Mouse (Mus musculus) forebrain, embryonic 13.5 days (tissue): Measurements from ENCODE around the gene Macrod2. TPM values are rescaled to one million over a fixed set of nuclear protein-coding genes. Genes with fewer than 3 reads are reported as not detected.

ENCODE experiments used
- ATAC-seq: fragments of 200-750 bp; cut with Nextera tagmentation; 2 replicates; pipeline ENCODE4 v1.8.0; 2017
- H3K27ac ChIP-seq: fragments of 300-500 bp; sonication (generic); 2 replicates; pipeline ENCODE4 v1.5.1; 2015; ENCODE audit warnings: inconsistent platforms, mild to moderate bottlenecking, moderate library complexity
- H3K27me3 ChIP-seq: fragments of 300-500 bp; sonication (generic); 2 replicates; pipeline ENCODE4 v1.6.1; 2015; ENCODE audit warnings: mild to moderate bottlenecking, inconsistent platforms
- H3K36me3 ChIP-seq: fragments of 300-500 bp; sonication (generic); 2 replicates; pipeline ENCODE4 v1.6.1; 2015; ENCODE audit warnings: mild to moderate bottlenecking, inconsistent platforms; ENCODE audit not compliant: poor library complexity, severe bottlenecking
- H3K4me1 ChIP-seq: fragments of 300-500 bp; sonication (generic); 2 replicates; pipeline ENCODE4 v1.6.1; 2015; ENCODE audit warnings: inconsistent platforms
- H3K4me2 ChIP-seq: fragments of 300-500 bp; sonication (generic); 2 replicates; pipeline ENCODE4 v1.6.1; 2015; ENCODE audit warnings: inconsistent platforms, mild to moderate bottlenecking, moderate library complexity
- H3K4me3 ChIP-seq: fragments of 300-500 bp; sonication (generic); 2 replicates; pipeline ENCODE4 v1.5.1; 2015; ENCODE audit warnings: mild to moderate bottlenecking, inconsistent platforms
- H3K9ac ChIP-seq: fragments of 300-500 bp; sonication (generic); 2 replicates; pipeline ENCODE4 v1.6.1; 2015; ENCODE audit warnings: mild to moderate bottlenecking, inconsistent platforms
- H3K9me3 ChIP-seq: fragments of 300-500 bp; sonication (generic); replicated peaks from 2 replicates; pipeline ENCODE4 v1.6.1; 2016; ENCODE audit warnings: inconsistent platforms
- WGBS: fragments of 180-500 bp; shearing (Covaris S2); methylation state at CpG from one replicate; pipeline ENCODE4 v1.1.7; 2015; 5-methylcytosine and 5-hydroxymethylcytosine counted together
- polyA plus RNA-seq: library from polyadenylated mRNA; unstranded; fragments of >200 nt; fragmentation: Nextera tagmentation; extraction: Ambion mirVana; gene quantifications from 2 replicates; pipeline ENCODE4 v1.2.1, GENCODE M21; 2015

Gene Macrod2
- polyA plus RNA-seq, 1 experiment from 2014 or later: 73.5 TPM

DNA sequence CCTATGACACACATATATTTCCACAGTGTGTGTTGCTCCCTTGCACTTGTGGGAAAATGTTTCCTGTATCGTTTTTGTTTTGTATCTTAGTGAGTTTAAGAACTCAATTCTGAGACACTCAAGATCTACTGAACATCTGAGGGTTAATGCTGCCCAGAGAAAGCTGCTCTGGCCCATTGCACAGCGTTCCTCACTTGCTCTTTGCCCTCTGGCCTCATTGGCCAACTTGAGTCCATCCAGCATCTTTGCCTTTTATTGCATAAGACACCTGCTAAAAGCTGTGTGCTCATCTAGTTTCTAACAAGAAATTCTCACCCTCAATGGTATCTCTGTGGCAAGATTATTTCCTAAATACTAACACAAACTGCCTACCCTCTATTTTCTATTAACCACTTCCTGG lies 1435.4 kb downstream of the Macrod2 start:
- no peak overlapping the region for H3K9ac ChIP-seq
- H3K4me3 ChIP-seq: no peak overlapping the region
- no peak overlapping the region for H3K27ac ChIP-seq
- no peaks in the 10 kb centered on the region for H3K36me3 ChIP-seq
- H3K9me3 ChIP-seq: no peaks in the 10 kb centered on the region
- no peak for ATAC-seq
- H3K4me1 ChIP-seq: no peaks in the 10 kb centered on the region
- H3K4me2 ChIP-seq: no peak overlapping the region
- no peaks in the 10 kb centered on the region for H3K27me3 ChIP-seq
- 89% methylated on average over 2 of the region's 2 CpGs for WGBS

GRCm38 (mm10) chr2:141831515-141831914 lies 1436.4 kb downstream of the Macrod2 start:
- H3K36me3 ChIP-seq: no peaks in the 10 kb centered on the region
- H3K27me3 ChIP-seq: no peaks in the 10 kb centered on the region
- no peaks in the 10 kb centered on the region for H3K9me3 ChIP-seq
- H3K4me3 ChIP-seq: no peak overlapping the region
- H3K4me2 ChIP-seq: no peak overlapping the region
- 87% methylated on average over 5 of the region's 5 CpGs for WGBS
- H3K9ac ChIP-seq: no peak overlapping the region
- no peaks in the 10 kb centered on the region for H3K4me1 ChIP-seq
- ATAC-seq: no peak
- no peak overlapping the region for H3K27ac ChIP-seq

DNA sequence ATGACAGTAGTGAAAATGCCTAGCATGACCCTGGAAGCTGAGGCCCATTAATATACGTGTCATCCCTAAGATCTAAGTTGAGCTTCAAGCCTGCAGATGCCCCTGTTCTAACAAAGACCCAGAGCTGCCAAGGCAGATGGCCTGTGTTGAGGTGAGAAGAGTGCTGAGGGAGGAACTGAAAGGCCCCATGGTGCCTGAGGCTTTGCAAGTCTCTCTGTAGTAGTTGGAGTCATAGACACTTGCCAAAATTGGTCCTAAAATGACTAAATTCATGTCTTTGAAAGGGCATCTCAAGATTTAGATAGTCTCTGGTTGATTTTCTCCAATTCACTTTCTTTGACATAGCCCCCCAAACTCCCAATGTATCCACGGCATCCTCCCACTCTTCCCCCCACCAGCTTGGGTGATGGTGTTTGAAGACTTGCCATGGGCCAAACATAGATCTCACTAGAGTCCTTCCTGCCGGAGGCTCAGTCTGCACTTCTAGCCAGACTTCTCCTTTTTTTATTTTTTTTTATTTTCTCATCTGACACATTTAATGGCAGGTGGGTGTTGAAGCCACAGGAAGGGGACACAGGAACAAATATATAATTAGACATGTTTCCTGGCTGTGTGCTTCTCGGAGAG lies 1439.2 kb downstream of the Macrod2 start:
- no peaks in the 10 kb centered on the region for H3K4me1 ChIP-seq
- H3K36me3 ChIP-seq: no peaks in the 10 kb centered on the region
- H3K27me3 ChIP-seq: no peaks in the 10 kb centered on the region
- H3K4me2 ChIP-seq: no peak overlapping the region
- 84% methylated on average over 4 of the region's 4 CpGs for WGBS
- H3K9ac ChIP-seq: no peak overlapping the region
- no peaks in the 10 kb centered on the region for H3K9me3 ChIP-seq
- ATAC-seq: no peak
- no peak overlapping the region for H3K4me3 ChIP-seq
- H3K27ac ChIP-seq: no peak overlapping the region

DNA sequence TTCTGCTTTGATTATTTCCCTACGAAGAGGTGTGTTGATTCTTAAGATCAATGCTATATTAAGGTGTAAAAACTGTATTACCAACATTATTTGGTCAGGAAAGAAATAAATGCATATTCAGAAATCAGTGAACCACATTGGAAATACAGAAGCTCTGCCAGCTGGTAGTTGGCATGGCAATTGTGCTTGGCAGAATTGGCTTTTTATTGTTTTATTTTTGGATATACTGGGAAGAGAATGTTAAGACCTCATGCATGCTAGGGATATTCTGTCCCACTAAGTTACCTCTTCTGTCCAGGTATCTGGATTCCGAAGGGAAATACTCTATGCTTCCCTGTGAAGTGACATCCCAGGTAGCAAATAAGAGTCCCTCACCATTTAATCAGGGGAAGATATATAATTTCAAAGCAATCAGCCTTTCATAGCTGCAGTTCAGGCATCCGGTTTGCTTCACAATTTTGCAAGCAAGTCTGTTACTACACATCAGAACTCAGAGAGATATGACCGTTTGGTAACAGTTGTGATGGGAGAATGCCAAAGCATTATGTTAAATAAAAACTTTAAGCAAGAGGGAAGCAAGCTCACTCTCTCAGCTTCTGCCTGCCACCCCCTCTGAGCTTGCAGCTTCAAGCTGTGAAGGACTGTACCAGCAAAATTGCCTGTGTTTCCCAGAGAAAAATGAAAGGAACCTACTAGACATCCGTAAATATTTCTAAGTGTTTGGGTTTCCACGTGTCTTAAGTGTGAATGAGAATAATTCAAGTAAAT lies 1449.5 kb downstream of the Macrod2 start:
- Histone ChIP-seq H3K4me3 (no peak overlapping the region), H3K27ac (no peak overlapping the region)

DNA sequence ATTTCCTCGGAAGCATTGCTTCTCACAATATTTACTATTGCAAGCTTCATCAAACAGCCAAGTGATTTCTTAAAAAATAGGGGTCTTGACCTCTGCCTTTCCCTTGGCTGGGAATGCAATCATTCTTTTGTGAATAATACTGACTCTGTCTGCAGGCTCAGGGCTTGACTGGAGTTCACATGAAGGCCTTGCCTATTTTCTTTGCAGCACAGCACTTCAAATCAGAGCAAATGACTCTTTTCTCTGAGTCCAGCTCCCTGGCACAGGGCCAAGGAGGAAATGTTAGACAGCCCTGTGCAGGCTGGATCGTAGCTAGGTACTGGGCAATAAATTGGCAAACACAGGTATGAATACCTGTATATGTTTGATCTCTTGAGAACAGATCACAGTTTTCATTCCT lies 1464.1 kb downstream of the Macrod2 start:
- no peak overlapping the region for H3K4me3 ChIP-seq
- H3K36me3 ChIP-seq: no peaks in the 10 kb centered on the region
- no peak overlapping the region for H3K27ac ChIP-seq
- H3K4me1 ChIP-seq: 0 out of 2 replicates have a peak, but pooled peaks cover 3% of the 10 kb centered on the region
- WGBS: 46% methylated on average over 2 of the region's 2 CpGs
- no peaks in the 10 kb centered on the region for H3K27me3 ChIP-seq
- no peak overlapping the region for H3K9ac ChIP-seq
- H3K9me3 ChIP-seq: no peaks in the 10 kb centered on the region
- no peak for ATAC-seq
- H3K4me2 ChIP-seq: no peak overlapping the region

More for the DNA sequence above, 1449.5 kb downstream of the Macrod2 start:
- Histone ChIP-seq H3K27me3 (no peaks in the 10 kb centered on the region), H3K9ac (no peak overlapping the region), H3K36me3 (no peaks in the 10 kb centered on the region), H3K4me1 (no peaks in the 10 kb centered on the region), H3K4me2 (no peak overlapping the region), H3K9me3 (no peaks in the 10 kb centered on the region)
- ATAC-seq: peak; percentile 30; the same call in 1 of the 2 replicates
- WGBS: 81% methylated on average over 6 of the region's 6 CpGs

DNA sequence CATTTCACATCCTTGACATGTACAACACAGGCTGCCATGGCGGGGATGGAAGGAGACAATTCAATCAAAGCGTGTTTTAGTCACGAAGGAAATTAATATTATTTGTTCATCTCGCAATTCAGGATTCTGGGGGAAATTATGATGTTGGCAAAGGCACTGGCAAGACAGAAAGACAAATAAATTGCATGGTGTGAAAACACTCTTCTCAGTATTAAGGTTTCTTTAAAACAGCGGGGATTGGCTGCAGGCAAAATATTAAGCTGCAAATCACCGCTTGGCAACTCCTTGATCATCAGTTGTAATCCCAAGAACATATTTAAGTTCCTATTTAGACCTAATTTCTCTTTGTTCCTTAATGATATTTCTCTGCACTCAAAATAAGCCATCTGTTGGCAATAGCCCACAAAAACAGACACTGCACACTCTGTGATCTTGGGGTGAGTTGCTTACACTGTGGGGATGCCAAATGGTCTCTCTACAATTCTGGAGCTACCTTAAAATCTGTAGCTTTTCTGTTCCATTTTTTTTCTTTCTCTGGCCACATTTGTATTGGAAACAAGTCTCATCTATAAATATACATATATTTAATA lies 1466.7 kb downstream of the Macrod2 start:
- WGBS: 77% methylated on average over 6 of the region's 6 CpGs
- Histone ChIP-seq H3K4me2 (no peak overlapping the region), H3K27me3 (no peaks in the 10 kb centered on the region), H3K9me3 (no peaks in the 10 kb centered on the region), H3K9ac (no peak overlapping the region), H3K4me1 (0 out of 2 replicates have a peak, but pooled peaks cover 3% of the 10 kb centered on the region), H3K36me3 (no peaks in the 10 kb centered on the region), H3K4me3 (no peak overlapping the region), H3K27ac (no peak overlapping the region)
- ATAC-seq: peak; percentile 41; the same call in 1 of the 2 replicates

DNA sequence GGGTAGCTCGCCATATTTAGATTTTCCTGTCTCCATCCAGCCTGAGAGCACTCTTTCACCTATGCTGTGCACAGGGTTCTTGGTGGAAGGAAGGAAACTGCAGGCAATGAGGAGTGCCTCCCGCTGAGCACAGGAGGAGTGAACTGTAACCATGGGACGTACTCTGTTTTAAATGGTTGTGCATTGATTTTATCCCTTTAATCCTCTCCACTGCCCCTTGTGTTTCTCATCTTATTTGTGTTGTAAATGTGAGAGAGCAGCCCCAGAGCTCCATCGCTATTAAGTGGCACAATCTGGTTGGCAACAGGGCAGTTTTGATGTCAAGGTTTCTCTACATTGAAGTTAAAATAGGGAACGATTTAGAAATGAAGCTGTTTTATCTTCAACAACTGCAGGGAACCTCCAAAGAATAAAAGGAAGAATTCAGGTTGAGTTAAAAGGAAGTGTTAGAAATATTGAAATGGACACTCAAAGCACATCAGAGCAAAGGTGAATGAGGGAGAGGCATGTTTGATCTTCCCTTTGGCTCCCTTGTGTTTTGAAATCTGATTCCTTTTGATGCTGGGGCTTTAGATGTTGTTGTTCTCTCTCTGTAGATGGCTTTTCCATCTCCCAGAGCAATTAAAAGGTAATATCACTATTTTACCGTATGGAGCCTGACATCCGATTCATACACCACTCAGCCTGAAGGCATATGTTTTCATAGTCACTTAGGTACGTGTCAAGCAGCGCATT lies 1467.6 kb downstream of the Macrod2 start:
- H3K9ac ChIP-seq: no peak overlapping the region
- ATAC-seq: peak; percentile 9; the same call in 1 of the 2 replicates
- 0 out of 2 replicates have a peak, but pooled peaks cover 3% of the 10 kb centered on the region for H3K4me1 ChIP-seq
- no peak overlapping the region for H3K4me2 ChIP-seq
- H3K36me3 ChIP-seq: no peaks in the 10 kb centered on the region
- H3K27me3 ChIP-seq: no peaks in the 10 kb centered on the region
- H3K4me3 ChIP-seq: no peak overlapping the region
- H3K9me3 ChIP-seq: no peaks in the 10 kb centered on the region
- WGBS: 53% methylated on average over 9 of the region's 9 CpGs
- H3K27ac ChIP-seq: no peak overlapping the region

GRCm38 (mm10) chr2:141863628-141864165 lies 1468.6 kb downstream of the Macrod2 start:
- 81% methylated on average over 2 of the region's 2 CpGs for WGBS
- H3K27ac ChIP-seq: no peak overlapping the region
- H3K36me3 ChIP-seq: no peaks in the 10 kb centered on the region
- no peak overlapping the region for H3K9ac ChIP-seq
- ATAC-seq: peak; percentile 63; the same call in 1 of the 2 replicates
- H3K9me3 ChIP-seq: no peaks in the 10 kb centered on the region
- 0 out of 2 replicates have a peak, but pooled peaks cover 3% of the 10 kb centered on the region for H3K4me1 ChIP-seq
- H3K4me3 ChIP-seq: no peak overlapping the region
- H3K27me3 ChIP-seq: no peaks in the 10 kb centered on the region
- no peak overlapping the region for H3K4me2 ChIP-seq

GRCm38 (mm10) chr2:141870930-141871329 lies 1475.8 kb downstream of the Macrod2 start:
- ATAC-seq: no peak
- no peak overlapping the region for H3K4me2 ChIP-seq
- WGBS: 93% methylated on average over 4 of the region's 4 CpGs

GRCm38 (mm10) chr2:141876155-141876851 lies 1481.2 kb downstream of the Macrod2 start:
- H3K9ac ChIP-seq: no peak overlapping the region
- 57% methylated on average over 10 of the region's 10 CpGs for WGBS

More at GRCm38 (mm10) chr2:141870930-141871329, 1475.8 kb downstream of the Macrod2 start:
- Histone ChIP-seq H3K36me3 (no peaks in the 10 kb centered on the region), H3K27ac (no peak overlapping the region), H3K9ac (no peak overlapping the region), H3K4me3 (no peak overlapping the region), H3K27me3 (no peaks in the 10 kb centered on the region), H3K4me1 (no peaks in the 10 kb centered on the region), H3K9me3 (no peaks in the 10 kb centered on the region)

GRCm38 (mm10) chr2:141876958-141877357 lies 1481.8 kb downstream of the Macrod2 start:
- no peak overlapping the region for H3K9ac ChIP-seq
- no peaks in the 10 kb centered on the region for H3K4me1 ChIP-seq
- no peak overlapping the region for H3K27ac ChIP-seq
- no peaks in the 10 kb centered on the region for H3K36me3 ChIP-seq
- no peak for ATAC-seq
- H3K4me2 ChIP-seq: no peak overlapping the region
- WGBS: 82% methylated on average over 2 of the region's 2 CpGs
- no peak overlapping the region for H3K4me3 ChIP-seq
- no peaks in the 10 kb centered on the region for H3K9me3 ChIP-seq
- H3K27me3 ChIP-seq: no peaks in the 10 kb centered on the region

More at GRCm38 (mm10) chr2:141876155-141876851, 1481.2 kb downstream of the Macrod2 start:
- Histone ChIP-seq H3K27me3 (no peaks in the 10 kb centered on the region), H3K27ac (no peak overlapping the region), H3K4me1 (no peaks in the 10 kb centered on the region), H3K36me3 (no peaks in the 10 kb centered on the region), H3K4me3 (no peak overlapping the region), H3K4me2 (no peak overlapping the region), H3K9me3 (no peaks in the 10 kb centered on the region)
- ATAC-seq: no peak
